Mouse (Mus musculus) left cerebral cortex, postnatal 36 days (tissue): Measurements from ENCODE around the gene Ccdc146. TPM values are rescaled to one million over a fixed set of nuclear protein-coding genes. Genes with fewer than 3 reads are reported as not detected.
A peak's percentile ranks its signal among the peaks of the same experiment; 100 is the strongest.
"Not testable (repeated sequence)": the region's sequence is repeated elsewhere in the genome, so short reads cannot be mapped to it uniquely, and the experiment has no call there.

Experiments
- DNase-seq, 2 experiments: peaks; one replicate each; pipeline ENCODE4 v3.0.0; 2021 to 2022; ENCODE audit warnings: low spot score in 2 of 2, mixed read lengths in 1 of 2
- intact Hi-C: fragments of 180-260 bp; cut with DNase I; formaldehyde crosslinking; loops from one replicate; pipeline ENCODE4 v1.15.1; 2025
- total RNA-seq, 2 experiments: library from RNA; stranded (reverse); gene quantifications; 2 replicates each; pipeline ENCODE4 v1.2.3; 2021

The Ccdc146 gene
- total RNA-seq, 2 experiments from 2014 or later = 0.29 to 0.35 TPM

DNA sequence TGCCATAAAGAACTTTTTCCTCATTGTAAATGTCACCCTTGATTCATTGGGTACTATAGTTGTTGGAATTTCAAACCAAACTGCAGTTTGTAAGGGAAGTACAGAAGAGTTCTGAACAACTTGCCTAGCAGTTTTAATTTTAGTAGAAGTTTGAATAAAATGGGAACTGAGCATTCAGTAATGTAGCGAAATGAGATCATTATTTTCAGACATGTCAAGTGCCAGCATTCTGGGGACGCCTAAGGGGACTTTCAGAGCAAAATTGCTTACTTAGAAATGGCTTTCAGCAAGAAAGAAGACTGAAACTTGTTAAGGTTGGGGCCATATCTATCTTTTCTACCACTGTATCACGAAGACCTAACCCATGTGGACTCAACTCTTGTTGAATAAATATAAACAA, 65.8 kb downstream of the Ccdc146 start:
- no peak for DNase-seq
- intact Hi-C loops = no loop called here

DNA sequence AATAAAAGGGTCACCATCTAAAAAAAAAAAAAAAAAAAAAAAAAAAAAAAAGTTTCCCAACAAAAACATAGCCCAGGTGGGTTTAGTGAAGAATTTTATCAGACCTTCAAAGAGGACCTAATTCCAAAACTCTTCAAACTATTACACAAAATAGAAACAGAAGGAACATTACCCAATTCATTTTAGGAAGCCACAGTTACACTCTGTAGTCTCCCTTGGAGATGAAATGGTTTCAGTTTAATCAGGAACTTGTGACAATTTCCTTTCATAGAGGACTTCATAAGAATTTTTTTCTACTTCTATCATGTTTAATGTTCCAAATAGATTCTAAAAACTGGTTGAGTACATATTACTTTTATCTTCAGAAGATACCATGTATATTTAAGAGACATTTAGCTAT, 72.8 kb downstream of the Ccdc146 start:
- intact Hi-C loops = no loop called here
- DNase-seq = no peak

DNA sequence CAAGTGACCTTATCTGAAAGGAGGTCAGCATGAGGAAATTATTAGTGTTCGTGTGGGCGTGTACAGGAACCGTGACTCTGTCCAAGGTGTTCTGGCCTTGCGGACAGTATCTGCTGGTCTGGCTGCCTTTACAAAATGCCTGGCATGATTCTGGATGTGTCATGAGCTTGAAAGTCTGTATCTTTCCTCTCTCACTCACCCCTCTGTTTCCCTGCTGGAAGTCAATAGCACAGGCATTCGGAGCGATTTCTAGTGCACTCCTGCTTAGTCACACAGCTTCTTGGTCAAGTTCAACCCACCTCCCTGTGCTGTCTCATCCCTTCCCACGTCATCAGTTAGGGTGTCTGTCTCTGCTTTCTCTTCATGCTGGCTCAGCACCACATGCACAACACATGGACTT, 76.1 kb downstream of the Ccdc146 start:
- intact Hi-C loops = no loop called here
- DNase-seq = no peak

DNA sequence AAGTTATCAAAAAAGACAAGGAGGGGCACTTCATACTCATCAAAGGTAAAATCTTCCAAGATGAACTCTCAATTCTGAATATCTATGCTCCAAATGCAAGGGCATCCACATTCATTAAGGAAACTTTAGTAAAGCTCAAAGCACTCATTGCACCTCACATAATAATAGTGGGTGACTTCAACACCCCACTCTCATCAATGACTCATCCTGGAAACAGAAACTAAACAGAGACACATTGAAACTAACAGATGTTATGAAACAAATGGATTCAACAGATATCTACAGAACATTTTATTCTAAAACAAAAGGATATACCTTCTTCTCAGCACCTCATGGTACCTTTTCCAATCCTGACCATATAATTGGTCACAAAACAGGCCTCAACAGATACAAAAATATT, 82.2 kb downstream of the Ccdc146 start:
- not testable (repeated sequence) for DNase-seq

DNA sequence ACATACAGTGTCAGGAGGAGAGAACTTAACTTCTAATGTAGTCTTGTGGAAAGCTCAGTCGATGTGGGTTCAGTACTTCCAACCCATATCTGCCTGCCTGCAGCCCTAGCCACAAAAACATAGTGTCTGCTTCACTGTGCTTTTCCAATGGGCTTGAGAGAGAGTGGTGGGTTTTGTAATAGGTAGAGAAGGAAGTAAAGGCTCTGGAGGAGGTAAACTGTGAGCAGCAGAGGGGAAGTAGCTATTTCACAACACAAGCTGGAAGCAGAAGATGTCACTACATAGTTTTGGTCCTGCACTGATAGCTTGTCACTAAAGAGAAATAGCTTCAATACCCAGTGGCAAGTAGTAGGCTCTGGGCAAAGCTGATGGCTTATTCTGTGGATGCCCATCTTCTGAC, 92.4 kb downstream of the Ccdc146 start:
- intact Hi-C loops = no loop called here
- no peak for DNase-seq

More for the DNA sequence above, 82.2 kb downstream of the Ccdc146 start:
- intact Hi-C loops = not testable (repeated sequence)

DNA sequence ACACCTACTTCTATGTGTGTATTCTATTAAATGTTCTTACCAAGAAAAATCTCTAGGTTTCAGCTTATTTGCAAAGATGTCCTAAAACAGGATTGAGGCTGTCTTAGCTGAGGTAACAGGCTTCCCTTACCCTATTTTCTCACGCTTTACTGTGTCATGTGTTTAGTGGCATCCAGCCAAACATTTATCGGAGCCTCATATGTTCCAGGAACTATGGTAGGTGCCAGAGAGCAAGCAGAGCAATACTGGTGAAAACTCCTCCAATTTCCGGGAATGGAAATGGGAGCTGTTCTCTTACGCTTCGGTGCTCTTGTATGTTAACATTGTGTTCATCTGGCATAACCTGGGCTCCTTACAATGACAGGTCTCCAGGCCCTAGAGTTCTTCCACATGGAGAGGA, 92.8 kb downstream of the Ccdc146 start:
- DNase-seq = no peak
- intact Hi-C loops = no loop called here

DNA sequence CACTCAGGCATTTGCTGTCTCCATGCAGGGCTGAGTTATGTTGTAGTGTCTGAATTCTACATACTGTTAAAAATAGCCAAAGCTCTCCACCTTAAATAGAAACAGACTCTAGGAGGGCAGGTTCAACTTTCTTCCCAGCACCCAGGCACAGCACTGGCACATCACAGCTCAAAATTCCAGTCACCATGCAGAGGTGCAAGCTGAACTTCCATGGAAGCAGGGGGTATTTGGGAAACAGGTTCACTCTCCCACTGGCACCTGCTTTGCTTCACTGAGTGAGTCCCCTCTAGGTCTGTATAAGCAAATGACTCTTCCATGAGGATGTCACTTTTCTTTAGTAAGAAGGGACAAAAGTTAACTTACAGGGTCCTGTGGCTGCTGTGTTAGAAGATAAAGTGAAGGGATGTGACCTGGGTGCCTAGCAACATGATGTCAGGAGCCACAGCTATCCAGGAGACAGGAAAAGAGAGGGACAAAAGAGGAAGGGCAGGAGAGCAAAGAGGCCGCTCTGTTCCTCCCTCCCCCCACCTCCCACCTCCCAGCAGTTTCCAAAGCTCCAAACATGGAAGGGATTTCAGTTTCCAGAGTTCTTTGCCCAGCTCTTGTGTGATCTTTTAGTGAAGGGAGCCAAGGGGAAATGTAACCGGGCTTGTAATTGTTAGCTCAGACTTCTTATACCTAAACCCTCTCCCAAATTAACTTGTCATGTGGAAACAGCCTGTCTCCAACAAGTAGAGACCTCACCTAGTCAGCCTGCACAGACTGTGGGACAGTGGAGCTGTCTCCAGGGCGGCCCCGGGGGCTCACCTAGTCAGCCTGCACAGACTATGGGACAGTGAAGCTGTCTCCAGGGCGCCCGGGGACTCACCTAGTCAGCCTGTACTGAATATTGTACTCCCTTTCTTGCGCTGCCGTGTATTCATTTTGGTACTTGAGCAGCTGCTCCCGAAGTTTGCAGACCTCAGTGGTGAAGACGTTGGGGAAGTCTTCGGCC, 94.5 kb downstream of the Ccdc146 start:
- no peak for DNase-seq
- intact Hi-C loops = loop anchor here (5.0 kb wide), 1 partner anchor 92 kb away; the partner anchor contains the start of genes Ccdc146 and Fam185a

DNA sequence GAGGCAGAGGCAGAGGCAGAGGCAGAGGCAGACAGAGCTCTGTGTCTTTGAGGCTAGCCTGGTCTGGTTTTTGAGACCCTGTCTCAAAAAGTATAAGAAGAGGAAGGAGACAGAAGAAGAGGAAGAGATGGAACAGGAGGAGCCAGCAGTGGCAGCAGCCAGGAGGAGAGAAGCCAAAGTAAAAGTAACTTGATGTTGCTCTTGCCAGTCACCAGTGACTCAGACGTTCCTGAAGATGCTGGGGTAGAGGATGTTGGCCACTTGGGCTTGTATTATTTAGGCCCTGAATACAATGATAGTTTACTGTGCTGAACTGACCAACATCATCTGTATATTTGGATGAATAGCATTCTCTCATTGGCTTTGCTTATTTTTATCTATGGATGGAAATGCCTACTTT, 95.9 kb downstream of the Ccdc146 start:
- no peak for DNase-seq
- intact Hi-C loops = loop anchor here (5.0 kb wide), 1 partner anchor 94 kb away; the partner anchor contains the start of genes Ccdc146 and Fam185a

DNA sequence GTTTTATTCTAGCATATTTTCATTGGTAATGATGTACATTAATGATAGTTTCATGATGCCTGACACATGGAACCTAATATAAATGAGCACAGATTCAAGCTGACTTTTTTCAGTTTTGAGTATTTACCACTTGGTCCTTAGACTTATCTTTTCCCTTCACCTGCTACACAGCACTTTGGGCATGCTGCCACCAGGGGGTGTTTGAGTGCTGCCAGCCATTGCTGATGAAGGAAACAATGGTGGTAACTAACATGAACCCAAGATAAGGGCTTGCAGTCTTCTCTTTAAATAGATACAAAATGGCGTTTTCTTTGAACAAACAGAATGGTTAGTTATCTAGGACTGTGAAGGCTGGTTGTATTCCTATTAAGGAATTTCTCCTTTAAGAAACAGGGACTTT, 98.0 kb downstream of the Ccdc146 start:
- intact Hi-C loops = loop anchor here (5.0 kb wide), 1 partner anchor 96 kb away; the partner anchor contains the start of genes Ccdc146 and Fam185a

DNA sequence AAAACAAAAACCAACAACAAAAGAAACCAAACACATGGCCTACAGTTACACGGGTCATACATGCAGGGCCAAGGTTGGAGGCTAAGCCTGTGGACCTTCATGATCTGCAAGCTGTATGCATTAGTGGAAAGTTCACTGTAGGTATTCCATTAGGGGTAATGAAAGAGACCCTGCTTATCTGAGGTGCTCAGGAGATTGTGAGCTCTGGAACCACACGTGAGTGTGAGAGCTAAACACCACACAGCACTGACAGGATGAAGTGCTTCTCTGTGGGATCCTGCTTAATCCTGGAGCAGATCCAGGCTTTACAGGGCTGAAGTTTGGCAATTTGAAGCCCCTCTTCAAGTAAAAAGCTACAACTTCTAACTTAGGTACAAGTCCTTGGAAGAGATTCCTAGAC, 104.3 kb downstream of the Ccdc146 start:
- intact Hi-C loops = no loop called here
- no peak for DNase-seq

More for the DNA sequence above, 98.0 kb downstream of the Ccdc146 start:
- DNase-seq = peak in 1 of 2 experiments; percentile 14

DNA sequence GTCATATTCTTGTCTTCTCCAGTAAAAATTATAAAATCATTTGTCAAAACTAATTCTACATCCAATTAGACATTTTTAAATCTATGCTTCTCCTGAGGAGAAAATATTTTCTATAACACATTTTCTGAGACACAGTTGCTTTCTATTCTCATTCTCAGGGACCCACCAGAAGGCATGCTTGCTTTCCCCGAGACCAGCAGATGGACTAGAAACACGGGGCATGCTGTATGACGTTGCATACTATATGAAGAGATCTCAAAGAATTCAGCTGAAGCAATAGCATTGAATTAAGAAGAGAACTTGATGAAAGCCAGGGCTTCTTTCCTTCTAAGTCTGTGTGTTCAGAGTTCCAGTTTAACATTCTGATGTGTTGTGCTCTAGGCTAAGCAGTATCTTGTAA, 109.8 kb downstream of the Ccdc146 start:
- DNase-seq = no peak
- intact Hi-C loops = no loop called here

DNA sequence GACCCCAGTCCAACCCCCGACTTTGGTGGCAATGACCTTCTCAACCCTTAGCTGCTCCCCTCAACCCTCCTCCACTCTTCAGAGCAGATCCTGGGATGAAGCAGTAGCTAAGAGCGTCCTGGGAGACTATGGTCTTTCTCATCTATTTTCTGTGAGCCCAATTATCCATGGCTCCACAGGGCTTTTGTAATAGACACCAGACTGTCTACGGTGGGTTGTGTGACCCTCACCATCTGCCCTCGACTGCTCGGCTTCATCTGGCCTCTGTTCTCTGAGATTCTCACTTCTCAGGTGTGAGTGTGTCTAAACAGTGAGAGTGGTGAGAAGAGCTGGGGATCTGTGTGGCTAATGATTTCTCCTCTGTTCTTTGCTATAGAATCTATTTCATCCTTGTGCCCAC, 117.3 kb downstream of the Ccdc146 start:
- no peak for DNase-seq
- intact Hi-C loops = no loop called here

DNA sequence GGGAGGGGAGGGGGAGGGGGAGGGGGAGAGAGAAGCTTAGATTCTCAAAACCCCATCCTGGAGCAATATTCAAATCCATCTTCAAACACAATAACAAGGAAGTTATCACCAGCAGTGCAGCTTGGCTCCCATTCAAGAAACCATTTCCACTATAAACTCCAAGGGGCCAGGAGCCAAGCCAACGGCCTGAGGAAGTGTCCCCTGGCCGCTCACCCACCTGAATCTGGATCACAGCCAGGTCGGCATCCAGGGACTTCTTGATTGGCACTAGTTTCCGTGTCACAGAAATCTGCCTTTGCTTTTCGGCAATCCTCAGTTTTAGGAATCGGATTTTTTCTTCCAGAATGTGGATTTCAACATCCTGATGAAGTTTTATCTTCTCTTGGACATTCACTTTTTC, 123.5 kb downstream of the Ccdc146 start:
- intact Hi-C loops = no loop called here
- no peak for DNase-seq

DNA sequence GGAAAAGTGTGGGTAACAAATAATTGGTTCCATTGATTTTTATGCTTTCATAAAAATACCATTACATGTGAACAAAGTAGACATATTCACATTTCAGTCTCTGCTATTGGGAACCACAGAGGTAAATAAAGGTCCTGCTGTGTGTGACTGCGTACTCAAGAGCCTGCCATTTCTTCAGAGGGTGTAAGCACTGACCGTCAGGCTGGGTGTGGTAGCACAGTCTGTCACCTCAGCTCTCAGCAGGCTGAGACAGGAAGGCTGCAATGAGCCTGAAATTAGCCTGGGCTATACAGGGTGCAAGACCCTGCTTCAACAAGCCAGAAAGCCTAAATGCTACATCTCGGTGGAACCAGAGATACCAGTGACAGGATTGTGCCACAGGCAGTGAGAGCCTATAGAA, 124.4 kb downstream of the Ccdc146 start:
- intact Hi-C loops = no loop called here

DNA sequence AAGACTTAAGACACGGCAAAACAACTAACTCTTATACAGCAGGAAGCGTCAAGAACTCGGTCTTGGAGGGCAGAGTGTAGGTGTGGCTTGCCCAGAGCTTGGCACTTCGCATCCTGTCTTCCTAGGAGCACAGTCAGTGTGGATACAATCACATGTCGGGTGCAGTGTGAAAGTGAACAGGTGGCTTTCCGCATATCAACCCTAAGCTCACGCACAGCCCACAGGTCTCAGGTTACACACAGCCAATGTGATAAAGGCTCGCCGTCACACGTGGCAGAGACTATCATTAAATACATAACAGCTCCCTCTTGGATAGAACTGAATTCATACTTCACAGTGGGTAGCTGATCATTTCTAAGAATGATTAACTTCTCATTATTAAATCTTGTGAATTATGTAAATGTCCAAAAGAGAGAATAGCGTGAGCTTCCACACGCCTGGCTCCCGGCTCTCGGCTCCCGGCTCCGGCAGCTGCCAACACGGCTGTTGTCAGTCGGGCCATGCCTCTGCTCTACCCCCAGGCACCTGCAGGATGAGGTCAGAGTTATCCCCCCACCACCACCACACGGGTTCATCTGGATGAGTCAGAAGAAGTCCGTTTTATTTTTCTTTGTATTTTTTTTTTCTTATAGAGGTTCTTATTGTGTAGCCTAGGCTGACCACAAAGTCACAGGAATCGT, 125.3 kb downstream of the Ccdc146 start:
- DNase-seq = no peak
- intact Hi-C loops = no loop called here

More for the DNA sequence above, 124.4 kb downstream of the Ccdc146 start:
- no peak for DNase-seq

DNA sequence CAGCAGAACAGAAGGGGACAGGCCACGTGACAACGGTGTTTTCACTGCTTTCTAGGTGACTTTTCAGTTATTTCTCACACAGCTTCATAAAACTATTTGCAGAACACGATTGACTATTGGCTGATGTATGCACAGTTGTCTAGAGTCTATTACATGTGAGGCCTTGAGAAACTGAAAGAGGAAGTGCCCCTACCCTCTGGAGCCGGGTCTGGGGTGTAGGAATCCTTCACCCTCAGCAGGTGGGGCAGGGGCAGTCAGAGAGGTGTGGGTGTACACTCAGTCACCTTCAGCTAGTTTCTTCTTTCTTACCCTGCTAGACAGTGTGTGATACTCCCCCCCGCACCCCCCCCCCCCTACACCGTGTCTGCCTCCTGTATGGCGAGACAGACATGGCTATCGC, 128.8 kb downstream of the Ccdc146 start:
- intact Hi-C loops = no loop called here
- no peak for DNase-seq

DNA sequence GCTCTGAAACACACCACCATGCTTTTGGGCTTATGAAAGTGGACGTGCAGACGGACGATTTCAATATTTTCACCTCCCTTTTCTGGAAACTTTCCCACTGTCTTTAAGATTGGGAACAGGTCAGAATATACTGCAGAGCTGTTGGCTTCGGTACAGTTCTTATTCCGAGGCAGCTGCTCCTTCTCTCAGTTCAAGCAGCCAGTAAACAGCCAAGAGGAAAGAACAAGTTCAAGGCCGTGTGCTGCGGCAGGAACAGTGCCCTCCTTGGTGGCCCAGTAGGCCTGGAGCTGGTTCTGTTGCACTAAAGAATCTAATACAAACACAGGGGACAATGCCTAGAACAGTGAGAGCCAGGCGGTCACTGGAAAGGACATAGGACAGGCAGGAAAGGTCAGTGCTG, 133.9 kb downstream of the Ccdc146 start:
- intact Hi-C loops = no loop called here
- DNase-seq = no peak

DNA sequence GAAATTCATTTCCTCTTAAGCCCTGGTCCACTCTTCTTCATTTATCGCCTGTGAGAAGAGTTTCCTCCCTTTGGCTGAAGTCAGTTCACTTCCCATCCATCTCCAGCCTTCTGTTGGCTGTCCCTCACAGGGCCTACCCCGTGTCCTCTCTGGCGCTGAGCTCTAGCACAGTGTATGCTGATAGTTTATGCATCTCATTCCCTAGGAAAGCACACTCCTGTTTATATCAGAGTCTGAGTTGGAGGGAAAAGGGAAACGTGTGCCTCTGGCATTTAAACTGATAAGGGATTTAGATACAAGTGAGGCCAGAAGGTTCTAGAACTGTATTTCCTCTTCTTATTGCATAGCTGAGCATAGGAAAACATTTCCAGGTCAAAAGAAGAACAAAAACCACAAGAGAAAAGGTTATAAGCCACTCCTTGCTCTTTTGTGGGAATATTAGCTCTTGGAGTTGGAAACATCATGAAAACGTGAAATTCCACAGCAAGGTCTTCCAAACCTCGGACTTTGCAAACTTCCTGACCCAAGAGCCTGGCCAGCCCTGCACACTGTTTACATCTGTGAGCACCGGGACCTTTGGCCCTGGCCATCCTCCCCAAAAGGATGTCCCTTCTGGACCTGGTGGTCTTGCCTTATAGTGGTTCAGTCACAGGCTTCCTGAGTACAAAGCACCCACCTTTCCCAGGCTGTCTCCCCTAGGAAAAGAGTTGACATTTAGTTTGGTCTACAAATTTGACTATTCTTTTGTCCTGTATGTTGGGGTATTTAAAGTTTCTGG, 135.6 kb downstream of the Ccdc146 start:
- intact Hi-C loops = no loop called here
- no peak for DNase-seq

DNA sequence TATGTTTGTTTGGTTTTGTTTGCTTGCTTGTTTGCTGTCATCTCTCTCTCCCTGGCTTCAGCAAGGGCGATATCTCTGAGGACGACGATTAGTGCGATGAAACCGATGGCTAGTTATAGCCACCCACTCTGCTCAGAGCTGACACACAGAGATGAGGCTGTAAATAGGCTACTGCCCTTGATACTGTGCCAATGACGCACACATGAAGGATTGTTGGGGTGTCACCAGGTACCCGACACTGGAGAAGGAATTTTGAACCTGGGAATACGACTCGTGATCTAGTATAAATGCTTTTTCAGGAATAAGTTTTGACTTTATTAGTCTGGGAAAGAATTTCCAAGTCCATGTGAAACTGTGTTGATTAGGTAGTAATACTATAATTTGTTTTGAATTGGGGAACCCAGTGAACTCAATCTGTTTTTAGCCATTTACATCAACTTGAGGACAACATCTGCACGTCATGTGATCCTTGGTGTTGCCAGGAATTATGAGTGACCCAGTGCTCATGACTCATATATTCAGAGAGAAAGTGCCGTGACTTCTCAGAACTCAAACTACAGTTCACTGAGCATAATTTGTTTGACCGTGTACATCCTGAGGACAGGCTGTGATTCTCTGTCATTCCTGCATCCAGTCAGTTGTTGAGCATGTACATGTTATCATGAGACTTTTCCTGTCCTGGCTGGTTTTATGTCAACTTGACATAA, 141.0 kb downstream of the Ccdc146 start:
- intact Hi-C loops = no loop called here
- DNase-seq = no peak
